Mouse (Mus musculus) liver, embryonic 13.5 days (tissue): ENCODE results near the gene Insm1. TPM values are rescaled to one million over a fixed set of nuclear protein-coding genes. Genes with fewer than 3 reads are reported as not detected.
A peak's percentile ranks its signal among the peaks of the same experiment; 100 is the strongest.

Experiments
- ATAC-seq: fragments of 200-750 bp; cut with Nextera tagmentation; 2 replicates; pipeline ENCODE4 v1.8.0; 2017; ENCODE audit warnings: low read depth, mild to moderate bottlenecking, moderate number of reproducible peaks, moderate library complexity
- DNase-seq: peaks from one replicate; pipeline ENCODE4 v3.0.0; 2022
- H3K27ac ChIP-seq: fragments of 300-500 bp; sonication (generic); 2 replicates; pipeline ENCODE4 v1.5.1; 2015; ENCODE audit warnings: moderate library complexity, mild to moderate bottlenecking, inconsistent platforms
- H3K27me3 ChIP-seq: fragments of 300-500 bp; sonication (generic); 2 replicates; pipeline ENCODE4 v1.6.1; 2015; ENCODE audit warnings: mild to moderate bottlenecking, inconsistent platforms
- H3K36me3 ChIP-seq: fragments of 300-500 bp; sonication (generic); 2 replicates; pipeline ENCODE4 v1.6.1; 2015; ENCODE audit warnings: mild to moderate bottlenecking, inconsistent platforms
- H3K4me1 ChIP-seq: fragments of 300-500 bp; sonication (generic); replicated peaks from 2 replicates; pipeline ENCODE4 v1.6.1; 2015; ENCODE audit warnings: inconsistent platforms
- H3K4me2 ChIP-seq: fragments of 300-500 bp; sonication (generic); 2 replicates; pipeline ENCODE4 v1.6.1; 2015; ENCODE audit warnings: inconsistent platforms, mild to moderate bottlenecking, moderate library complexity
- H3K4me3 ChIP-seq: fragments of 300-500 bp; sonication (generic); replicated peaks from 2 replicates; pipeline ENCODE4 v1.5.1; 2015; ENCODE audit warnings: mild to moderate bottlenecking, inconsistent platforms
- H3K9ac ChIP-seq: fragments of 300-500 bp; sonication (generic); 2 replicates; pipeline ENCODE4 v1.6.1; 2015; ENCODE audit warnings: mild to moderate bottlenecking, inconsistent platforms
- H3K9me3 ChIP-seq: fragments of 300-500 bp; sonication (generic); replicated peaks from 2 replicates; pipeline ENCODE4 v1.6.1; 2016; ENCODE audit warnings: inconsistent platforms
- WGBS: fragments of 180-500 bp; shearing (Covaris S2); methylation state at CpG from one replicate; pipeline ENCODE4 v1.1.7; 2015; ENCODE audit not compliant: insufficient replicate concordance; 5-methylcytosine and 5-hydroxymethylcytosine counted together
- polyA plus RNA-seq: library from polyadenylated mRNA; unstranded; fragments of >200 nt; fragmentation: Nextera tagmentation; extraction: Ambion mirVana; gene quantifications from 2 replicates; pipeline ENCODE4 v1.2.1, GENCODE M21; 2015

Gene Insm1
- not detected in 2 replicates for polyA plus RNA-seq

DNA sequence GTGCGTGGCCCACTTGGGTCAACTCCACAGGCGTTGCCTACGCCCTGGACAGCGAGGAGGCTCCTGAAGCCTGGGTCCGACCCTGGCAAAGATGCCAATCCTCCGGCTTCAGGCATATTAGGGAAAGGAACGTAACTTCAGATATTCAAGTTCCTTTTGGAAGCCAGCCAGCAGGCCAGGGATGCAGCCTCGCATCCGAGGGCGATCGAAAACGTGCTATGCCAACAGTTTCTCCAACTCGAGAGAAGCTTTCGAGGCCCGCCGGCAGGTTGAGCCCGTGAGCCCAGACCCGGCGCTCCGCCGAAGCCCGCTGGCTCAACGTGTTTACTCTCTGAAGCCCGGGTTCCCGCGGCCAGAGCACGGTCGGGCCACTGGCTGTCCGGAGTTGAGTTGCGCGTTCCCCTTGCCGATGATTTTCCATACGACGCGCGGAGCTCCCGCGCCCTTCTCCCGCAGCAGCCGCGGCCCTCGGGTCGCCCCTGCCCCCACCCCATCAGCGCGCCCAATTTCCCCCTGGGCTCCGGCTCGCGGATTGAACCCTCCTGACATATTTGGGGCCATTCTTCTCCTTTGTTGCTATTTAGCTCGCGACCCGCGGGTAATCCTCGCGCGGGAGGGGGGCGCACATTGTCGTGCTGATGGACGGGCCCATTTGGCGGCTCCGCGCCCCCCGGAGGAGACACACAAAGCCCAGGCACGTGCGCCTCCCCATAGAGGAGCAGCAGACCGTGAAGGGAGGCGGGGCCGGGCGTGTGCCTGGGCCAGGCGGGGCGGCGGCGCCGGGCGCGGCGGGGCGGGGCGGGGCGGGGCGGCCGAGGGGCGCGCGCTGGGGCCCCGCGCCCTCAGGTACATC, at the start of gene Insm1:
TSS of gene Insm1 (plus strand) at position 846 of the 853 bp plus-strand sequence.
- Histone ChIP-seq H3K4me3 (peak within 1 kb of the TSS; percentile 56), H3K4me1 (peaks cover 28% of the 10 kb centered on the region), H3K27ac (no peak within 1 kb of the TSS), H3K27me3 (peaks cover 97% of the 10 kb centered on the region), H3K36me3 (no peaks in the 10 kb centered on the region), H3K9ac (no peak within 1 kb of the TSS), H3K4me2 (peak within 1 kb of the TSS; percentile 72), H3K9me3 (no peaks in the 10 kb centered on the region)
- ATAC-seq (peak; percentile 63), DNase-seq (no peak)
- WGBS: under 1% methylated on average over 67 of the region's 86 CpGs

DNA sequence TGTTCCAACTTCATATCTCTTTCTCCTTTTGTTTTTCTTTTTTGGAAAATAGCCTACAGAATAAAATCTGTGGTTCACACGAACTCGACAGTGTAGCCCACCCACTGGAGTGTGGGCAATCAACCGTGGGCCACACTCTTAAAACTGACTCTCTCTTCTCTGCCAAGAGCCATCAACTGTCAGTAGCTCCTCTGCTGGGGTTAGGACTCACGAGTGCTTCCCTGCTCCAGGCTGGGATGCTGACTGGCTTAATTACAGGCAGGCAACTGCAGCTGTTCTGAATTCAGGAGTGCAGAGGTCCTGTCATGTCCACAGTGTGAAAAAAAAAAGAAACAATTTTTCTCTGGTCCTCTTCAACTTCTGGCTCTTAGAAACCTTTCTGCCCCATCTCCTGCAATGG, 49.6 kb upstream of the Insm1 start:
- Histone ChIP-seq H3K9me3 (no peaks in the 10 kb centered on the region), H3K4me2 (no peak overlapping the region), H3K4me1 (no peaks in the 10 kb centered on the region), H3K27me3 (no peaks in the 10 kb centered on the region), H3K4me3 (no peak overlapping the region), H3K9ac (no peak overlapping the region), H3K36me3 (no peaks in the 10 kb centered on the region), H3K27ac (no peak overlapping the region)
- DNase-seq: no peak
- WGBS: 44% methylated on average over 4 of the region's 4 CpGs
- no peak for ATAC-seq

DNA sequence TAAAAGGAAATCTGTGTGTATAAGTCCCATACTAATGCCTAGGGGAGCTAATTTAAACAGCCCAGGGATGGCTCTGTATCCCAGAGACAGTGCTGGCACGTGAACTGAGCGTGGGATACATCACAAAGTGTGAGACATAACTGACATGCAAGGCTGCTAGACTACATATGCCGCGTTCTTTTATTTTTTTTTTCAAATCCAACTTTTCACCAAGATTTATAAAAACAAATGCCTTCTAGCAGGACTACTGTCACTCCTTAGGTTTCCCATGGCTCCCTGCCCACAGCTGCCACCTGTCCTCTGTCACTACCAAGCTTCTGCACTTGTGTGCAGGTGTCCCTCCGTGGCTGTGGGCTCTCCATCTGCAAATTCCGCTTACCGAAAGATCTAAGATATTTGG, 47.5 kb upstream of the Insm1 start:
- 68% methylated on average over 7 of the region's 7 CpGs for WGBS
- H3K4me3 ChIP-seq: no peak overlapping the region
- no peaks in the 10 kb centered on the region for H3K9me3 ChIP-seq
- H3K9ac ChIP-seq: no peak overlapping the region
- no peak overlapping the region for H3K27ac ChIP-seq
- no peaks in the 10 kb centered on the region for H3K4me1 ChIP-seq
- H3K4me2 ChIP-seq: no peak overlapping the region
- ATAC-seq: no peak
- no peak for DNase-seq
- H3K36me3 ChIP-seq: no peaks in the 10 kb centered on the region
- no peaks in the 10 kb centered on the region for H3K27me3 ChIP-seq

GRCm38 (mm10) chr2:146178718-146179117, 43.0 kb upstream of the Insm1 start:
- no peak overlapping the region for H3K4me2 ChIP-seq
- WGBS: 50% methylated on average over 1 of the region's 1 CpGs
- H3K9me3 ChIP-seq: no peaks in the 10 kb centered on the region
- no peak overlapping the region for H3K9ac ChIP-seq
- H3K4me3 ChIP-seq: no peak overlapping the region
- no peak for ATAC-seq
- no peaks in the 10 kb centered on the region for H3K4me1 ChIP-seq
- no peaks in the 10 kb centered on the region for H3K36me3 ChIP-seq
- H3K27ac ChIP-seq: no peak overlapping the region
- H3K27me3 ChIP-seq: no peaks in the 10 kb centered on the region
- no peak for DNase-seq

DNA sequence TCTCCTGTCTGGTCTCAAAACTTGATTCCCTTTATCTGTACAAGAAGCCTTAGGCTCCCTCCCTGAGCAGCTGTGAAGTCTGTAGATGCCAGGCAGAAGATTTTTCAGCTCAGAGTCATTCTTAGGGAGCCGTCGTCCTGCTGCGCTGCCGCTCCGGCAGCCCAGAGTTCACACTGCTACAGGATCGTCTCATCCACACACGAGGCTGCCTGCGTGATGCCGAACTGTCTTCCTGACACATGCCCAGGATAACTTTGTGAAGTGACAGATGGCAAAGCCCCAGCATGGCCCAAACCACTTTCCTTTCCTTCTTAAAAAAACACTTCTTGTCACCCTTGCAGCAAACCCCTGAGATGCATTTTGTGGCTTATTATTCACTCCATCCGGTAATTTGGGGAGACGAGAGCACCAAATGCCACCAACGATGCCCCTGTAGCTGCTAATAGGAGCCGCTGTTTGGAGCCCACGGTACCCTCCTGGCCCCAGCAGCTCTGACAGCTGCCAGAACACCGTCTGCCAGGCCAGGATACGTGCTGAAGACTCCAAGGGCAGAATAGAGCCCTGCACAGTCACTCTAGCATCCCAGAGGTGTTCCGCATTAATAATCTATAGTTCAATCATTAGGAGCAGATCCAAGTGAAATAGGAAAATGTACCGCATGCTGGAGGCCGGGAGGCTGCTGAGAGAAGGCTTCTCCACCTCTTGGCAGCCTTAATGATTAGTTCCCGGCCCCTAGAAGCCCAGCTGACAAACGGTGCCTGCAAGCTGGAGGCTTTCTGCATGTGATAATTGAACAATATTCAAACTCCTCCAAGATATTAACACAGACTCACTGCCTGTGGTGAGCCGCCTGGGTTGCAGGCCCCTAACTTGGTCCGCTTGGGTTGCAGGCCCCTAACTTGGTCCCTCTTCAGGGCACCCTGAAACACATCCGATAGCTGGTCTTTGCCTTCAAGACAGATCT, 37.6 kb upstream of the Insm1 start:
- Histone ChIP-seq H3K4me3 (no peak overlapping the region), H3K27me3 (no peaks in the 10 kb centered on the region)
- WGBS: 68% methylated on average over 24 of the region's 24 CpGs

DNA sequence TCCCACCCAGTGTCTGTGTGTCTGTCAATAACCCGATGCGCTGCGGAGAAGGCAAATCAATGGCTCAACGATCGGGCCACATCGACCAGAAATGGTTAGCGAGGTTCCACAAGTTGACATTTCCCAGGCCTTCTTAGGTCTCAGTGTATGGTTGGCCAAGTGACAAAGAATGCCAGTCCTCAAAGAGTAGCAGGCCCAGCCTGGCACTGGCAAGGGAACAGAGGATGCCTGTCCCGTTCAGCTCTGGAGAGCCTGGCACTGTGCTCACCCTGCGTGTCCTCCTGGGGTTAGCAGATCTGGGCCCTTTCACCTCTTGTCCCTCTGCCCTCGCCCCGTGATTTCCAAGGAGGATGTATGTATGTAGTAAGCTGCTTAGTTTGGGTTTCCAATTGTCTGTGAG, 25.6 kb upstream of the Insm1 start:
- no peaks in the 10 kb centered on the region for H3K36me3 ChIP-seq
- H3K27me3 ChIP-seq: no peaks in the 10 kb centered on the region
- no peak overlapping the region for H3K4me3 ChIP-seq
- no peak overlapping the region for H3K27ac ChIP-seq
- no peak overlapping the region for H3K4me2 ChIP-seq
- 76% methylated on average over 11 of the region's 11 CpGs for WGBS
- DNase-seq: no peak
- H3K4me1 ChIP-seq: no peaks in the 10 kb centered on the region
- no peak for ATAC-seq
- no peak overlapping the region for H3K9ac ChIP-seq
- H3K9me3 ChIP-seq: no peaks in the 10 kb centered on the region

More for the DNA sequence above, 37.6 kb upstream of the Insm1 start:
- no peaks in the 10 kb centered on the region for H3K36me3 ChIP-seq
- no peak overlapping the region for H3K4me2 ChIP-seq
- ATAC-seq (no peak), DNase-seq (no peak)
- H3K9ac ChIP-seq: no peak overlapping the region
- H3K9me3 ChIP-seq: no peaks in the 10 kb centered on the region
- no peak overlapping the region for H3K27ac ChIP-seq
- H3K4me1 ChIP-seq: no peaks in the 10 kb centered on the region

GRCm38 (mm10) chr2:146197947-146198346, 23.8 kb upstream of the Insm1 start:
- no peak for ATAC-seq
- no peaks in the 10 kb centered on the region for H3K27me3 ChIP-seq
- no peaks in the 10 kb centered on the region for H3K9me3 ChIP-seq
- no peak overlapping the region for H3K27ac ChIP-seq
- H3K9ac ChIP-seq: no peak overlapping the region
- H3K4me3 ChIP-seq: no peak overlapping the region
- H3K36me3 ChIP-seq: no peaks in the 10 kb centered on the region
- no peak for DNase-seq
- H3K4me1 ChIP-seq: no peaks in the 10 kb centered on the region
- no peak overlapping the region for H3K4me2 ChIP-seq
- WGBS: 19% methylated on average over 7 of the region's 7 CpGs

- Histone ChIP-seq H3K36me3 (no peaks in the 10 kb centered on the region), H3K4me1 (no peaks in the 10 kb centered on the region), H3K4me3 (no peak overlapping the region), H3K9ac (no peak overlapping the region), H3K9me3 (no peaks in the 10 kb centered on the region), H3K27me3 (peaks cover 11% of the 10 kb centered on the region), H3K4me2 (no peak overlapping the region), H3K27ac (no peak overlapping the region)
- ATAC-seq (no peak), DNase-seq (no peak)
- WGBS: 26% methylated on average over 4 of the region's 4 CpGs
Measured at GRCm38 (mm10) chr2:146210968-146211367, 10.8 kb upstream of the Insm1 start.

GRCm38 (mm10) chr2:146214715-146215114, 7.0 kb upstream of the Insm1 start:
- Histone ChIP-seq H3K36me3 (no peaks in the 10 kb centered on the region), H3K27ac (no peak overlapping the region), H3K9me3 (no peaks in the 10 kb centered on the region), H3K9ac (no peak overlapping the region), H3K27me3 (peaks cover 46% of the 10 kb centered on the region), H3K4me3 (no peak overlapping the region), H3K4me1 (no peaks in the 10 kb centered on the region; the same call in 1 of the 2 replicates), H3K4me2 (no peak overlapping the region)
- ATAC-seq: no peak
- DNase-seq: no peak
- WGBS: 9% methylated on average over 9 of the region's 9 CpGs

GRCm38 (mm10) chr2:146216111-146217064, 5.3 kb upstream of the Insm1 start:
- 27% methylated on average over 14 of the region's 14 CpGs for WGBS
- Histone ChIP-seq H3K27me3 (peaks cover 62% of the 10 kb centered on the region), H3K9ac (no peak overlapping the region), H3K4me2 (no peak overlapping the region), H3K36me3 (no peaks in the 10 kb centered on the region), H3K4me3 (no peak overlapping the region), H3K9me3 (no peaks in the 10 kb centered on the region), H3K4me1 (peaks cover 8% of the 10 kb centered on the region), H3K27ac (no peak overlapping the region)
- DNase-seq: no peak
- ATAC-seq: no peak
